Mouse (Mus musculus) 416B (cell line): ENCODE data around the gene Rela.
A peak's percentile ranks its signal among the peaks of the same experiment; 100 is the strongest.
"Not testable (repeated sequence)": the region's sequence is repeated elsewhere in the genome, so short reads cannot be mapped to it uniquely, and the experiment has no call there.

Experiments used
- DNase-seq: peaks from one replicate; pipeline ENCODE4 v3.0.0; 2011; ENCODE audit warnings: low read depth

Rela gene

DNA sequence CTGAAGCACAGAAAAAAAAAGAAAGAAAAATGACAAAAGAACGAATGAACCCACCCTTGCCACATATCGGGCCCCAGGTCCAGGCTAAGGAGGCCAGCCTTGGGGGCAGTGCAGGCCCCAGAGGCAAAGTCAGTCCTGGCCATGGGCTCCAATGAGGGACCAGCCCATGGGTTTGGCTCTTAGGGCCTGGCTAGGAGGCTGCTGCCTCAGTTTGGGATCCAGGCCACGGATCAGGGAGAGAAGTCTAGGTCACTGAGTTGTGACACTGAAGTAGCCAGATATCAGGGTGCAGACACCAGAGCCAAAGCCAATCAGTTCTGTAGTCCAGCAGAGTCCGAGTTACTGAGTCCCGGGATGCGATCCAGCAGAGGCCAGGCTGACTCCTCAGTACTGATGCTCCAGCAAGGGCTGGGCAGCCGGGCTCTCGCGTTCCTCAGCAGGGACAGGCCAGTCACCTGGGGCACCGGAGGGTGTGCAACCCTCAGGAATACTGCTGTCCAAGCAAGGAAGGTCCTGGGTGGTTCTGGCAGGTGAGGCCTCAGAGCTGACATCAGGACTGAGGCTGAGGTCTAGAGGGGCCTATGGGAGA lies 27.5 kb downstream of the Rela start:
- DNase-seq: no peak

DNA sequence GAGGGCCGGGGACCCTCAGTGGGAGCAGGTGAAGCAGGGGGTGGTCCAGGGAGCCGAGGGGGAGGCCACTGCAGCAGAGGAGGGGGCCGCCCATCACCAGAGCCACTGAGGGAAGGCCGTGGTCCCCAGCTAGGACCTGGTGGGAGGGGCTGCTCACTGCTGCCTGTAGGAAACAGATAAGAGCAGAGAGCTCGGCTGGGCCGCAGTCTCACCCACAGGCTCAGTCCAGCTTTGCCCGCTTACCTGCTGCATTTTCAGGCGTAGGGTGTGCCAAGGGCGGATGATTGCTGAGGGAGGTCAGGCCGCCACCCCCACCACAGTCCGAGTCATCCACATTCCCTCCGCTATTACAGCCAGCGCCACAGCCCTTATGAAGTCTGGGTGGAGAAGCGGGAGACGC lies 28.2 kb downstream of the Rela start:
- DNase-seq: peak; percentile 26

DNA sequence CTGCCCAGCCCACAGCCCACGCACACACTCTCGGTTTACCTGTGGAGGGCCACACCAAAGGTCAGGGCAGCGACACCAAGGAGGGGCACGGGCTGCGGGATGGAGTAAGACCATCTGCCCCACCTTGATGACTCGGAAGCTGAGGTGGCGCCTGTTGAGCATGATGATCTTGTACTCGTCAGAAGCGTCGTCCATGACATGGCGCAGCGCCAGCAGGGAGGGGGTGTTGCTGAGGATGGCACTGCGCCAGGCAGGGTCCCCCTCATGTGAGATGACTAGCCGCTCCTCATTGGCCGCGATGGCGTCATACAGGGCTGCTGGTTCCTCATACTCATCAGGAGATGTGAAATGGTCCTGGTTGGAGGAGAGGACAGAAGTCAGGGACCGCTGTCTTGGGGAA lies 29.1 kb downstream of the Rela start:
- DNase-seq: no peak

DNA sequence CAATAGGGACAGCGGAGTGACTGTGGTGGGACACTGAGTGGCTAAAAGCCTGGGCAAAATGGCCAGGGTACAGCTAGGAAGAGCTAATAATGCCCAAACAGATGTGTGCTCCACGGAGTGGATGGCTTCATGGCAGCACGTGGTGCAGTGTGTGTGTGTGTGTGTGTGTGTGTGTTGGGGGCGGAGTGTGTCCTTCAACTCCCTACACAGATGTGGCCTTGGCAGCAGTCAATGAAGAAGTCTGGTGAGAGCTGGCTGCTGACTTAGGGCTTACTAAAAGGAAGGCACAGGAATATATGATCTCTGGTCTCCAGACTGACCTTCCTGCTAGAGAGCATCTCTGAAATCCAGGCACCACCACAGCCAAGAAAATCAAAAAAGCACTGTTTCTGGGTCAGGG lies 31.1 kb downstream of the Rela start:
- DNase-seq: no peak

DNA sequence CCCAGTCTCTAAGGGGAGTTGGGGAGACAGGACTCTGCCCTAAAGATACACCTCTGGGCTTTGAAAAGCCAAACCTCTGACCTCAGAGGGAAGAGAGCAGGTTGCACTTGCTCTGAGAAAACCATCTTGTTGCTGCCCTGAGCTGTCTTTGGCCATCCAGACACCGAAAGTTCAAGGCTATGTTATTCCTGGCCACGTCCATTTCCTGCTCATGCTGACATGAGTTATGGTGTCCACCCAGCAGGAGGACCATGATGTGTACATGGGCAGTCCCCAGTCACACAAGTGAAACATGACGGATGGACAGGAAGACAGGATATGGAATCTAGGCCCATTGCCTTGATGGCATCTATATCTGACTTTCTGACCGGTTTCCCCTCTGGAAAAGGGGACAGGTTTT lies 43.1 kb downstream of the Rela start:
- no peak for DNase-seq

DNA sequence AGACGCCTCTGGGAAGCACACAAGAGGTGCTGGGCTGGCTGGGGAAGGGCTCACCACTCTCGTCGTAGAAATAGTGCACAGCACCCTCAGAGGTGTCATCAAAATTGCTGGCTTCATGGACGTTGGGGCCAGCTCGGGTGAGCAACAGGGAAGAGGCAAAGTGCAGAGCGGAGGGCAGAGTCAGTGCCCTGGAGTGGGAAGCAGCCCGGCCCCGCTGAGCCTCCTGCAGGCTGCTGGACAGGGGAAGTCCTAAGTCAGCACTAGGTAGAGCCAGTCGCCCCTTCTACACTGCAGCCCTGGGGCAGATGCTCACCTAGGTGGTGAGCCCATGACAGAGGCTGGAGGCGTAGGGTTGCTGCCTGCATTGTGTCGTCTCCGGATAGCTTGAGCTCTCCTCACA lies 47.0 kb downstream of the Rela start:
- no peak for DNase-seq

DNA sequence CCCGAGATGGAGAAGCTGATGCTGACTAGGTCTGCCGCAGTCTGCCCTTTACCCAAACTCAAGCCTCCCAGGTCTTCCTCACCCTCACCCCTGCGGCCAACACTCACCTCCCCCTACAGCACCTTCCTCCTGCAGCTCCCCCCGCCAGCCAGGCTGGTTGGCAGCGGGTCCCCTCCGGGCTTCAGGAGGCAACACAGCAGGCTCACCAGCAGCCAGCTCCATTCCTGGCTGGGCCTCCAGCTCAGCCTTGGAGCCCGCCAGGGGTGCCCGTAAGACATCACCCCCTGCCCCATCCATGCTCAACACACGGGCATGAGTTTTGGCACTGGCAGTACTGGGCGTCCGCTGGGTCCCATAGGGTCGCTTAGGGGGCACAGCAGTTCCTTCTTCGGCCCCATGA lies 47.7 kb downstream of the Rela start:
- DNase-seq: no peak

DNA sequence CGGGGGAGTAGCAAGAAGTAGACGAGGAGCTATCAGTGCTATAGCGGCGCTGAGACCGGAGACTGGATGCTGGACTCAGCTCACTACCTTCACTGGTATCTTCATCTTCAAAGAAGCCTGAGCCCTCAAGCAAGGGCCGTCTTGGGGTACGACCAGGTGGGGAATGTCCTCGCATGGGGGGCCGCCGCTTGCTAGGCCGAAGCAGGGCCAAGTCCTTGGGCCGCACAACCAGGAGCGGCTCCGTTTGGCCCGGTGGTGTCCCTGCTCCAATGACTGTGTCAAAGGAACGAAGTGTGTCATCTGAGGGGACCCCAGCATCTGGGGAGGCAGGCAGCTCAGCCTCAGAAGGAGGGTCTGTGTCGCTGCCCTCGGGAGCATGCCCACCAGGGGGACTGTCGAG lies 48.1 kb downstream of the Rela start:
- no peak for DNase-seq

DNA sequence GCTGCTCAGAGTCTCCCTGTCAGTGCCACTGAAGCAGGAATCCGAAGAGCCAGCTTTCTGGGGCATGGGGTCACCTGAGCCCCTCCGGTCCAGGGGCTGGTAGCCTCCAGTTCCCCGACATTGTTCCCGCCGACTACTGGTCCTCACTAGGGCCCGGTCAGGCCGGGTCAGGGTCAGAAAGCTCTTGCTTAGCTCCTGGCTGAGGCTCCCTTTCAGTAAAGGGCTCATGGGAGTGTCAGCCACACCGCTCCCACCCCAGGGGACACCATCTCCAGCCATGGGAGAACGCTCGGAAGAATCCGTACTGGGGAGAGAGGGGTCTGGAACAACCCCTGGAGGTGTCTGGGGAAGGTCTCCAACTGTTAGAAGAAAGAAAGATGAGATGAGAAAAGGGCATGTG lies 48.6 kb downstream of the Rela start:
- no peak for DNase-seq

DNA sequence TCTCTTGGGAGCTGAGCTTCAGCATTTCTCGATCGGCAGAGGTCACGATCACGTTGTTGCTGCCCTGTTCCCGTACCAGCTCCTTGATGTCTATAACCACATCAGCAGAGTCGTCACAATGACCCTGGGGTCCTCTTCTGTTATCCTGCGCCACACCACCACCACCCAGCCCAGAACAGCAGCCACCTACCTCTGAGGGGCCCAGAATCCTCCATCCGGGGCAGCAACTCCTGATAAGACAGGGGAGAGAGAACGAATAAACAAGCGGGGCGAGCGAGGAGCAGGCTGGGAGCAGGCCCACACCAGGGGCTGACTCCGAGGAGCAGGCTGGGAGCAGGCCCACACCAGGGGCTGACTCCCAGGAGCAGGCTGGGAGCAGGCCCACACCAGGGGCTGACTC lies 49.2 kb downstream of the Rela start:
- no peak for DNase-seq

DNA sequence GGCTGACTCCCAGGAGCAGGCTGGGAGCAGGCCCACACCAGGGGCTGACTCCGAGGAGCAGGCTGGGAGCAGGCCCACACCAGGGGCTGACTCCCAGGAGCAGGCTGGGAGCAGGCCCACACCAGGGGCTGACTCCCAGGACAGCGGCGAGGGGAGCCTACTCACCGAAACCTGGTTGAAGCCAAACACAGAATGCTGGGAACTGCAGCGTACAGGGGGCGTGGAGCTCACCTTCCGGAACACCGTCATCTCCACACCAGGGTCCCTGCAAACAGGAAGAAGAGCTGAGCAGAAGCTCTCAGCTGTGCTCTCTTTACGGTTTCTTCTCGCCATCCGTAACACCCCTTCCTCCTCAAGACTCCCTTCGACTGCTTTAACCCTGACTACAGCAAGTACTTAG lies 49.7 kb downstream of the Rela start:
- DNase-seq: not testable (repeated sequence)

DNA sequence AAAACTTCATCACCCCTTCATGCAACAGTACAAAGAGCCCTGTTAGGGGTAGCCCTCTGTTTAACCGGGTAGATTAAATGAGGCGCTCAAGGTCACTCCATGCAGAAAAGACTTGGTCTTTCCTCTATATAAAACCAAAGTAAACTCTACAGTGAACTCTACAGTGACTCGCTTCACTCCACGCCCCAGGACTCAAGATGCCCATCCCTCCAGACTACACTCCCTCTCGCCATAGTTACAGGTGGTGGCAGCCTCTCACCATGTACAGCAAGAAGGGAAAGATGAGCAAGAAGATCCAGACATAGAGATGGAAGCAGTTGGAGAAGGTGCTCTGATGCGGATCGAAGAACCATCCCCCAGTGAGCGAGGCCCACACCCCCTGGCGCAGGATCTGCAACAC lies 50.5 kb downstream of the Rela start:
- no peak for DNase-seq

DNA sequence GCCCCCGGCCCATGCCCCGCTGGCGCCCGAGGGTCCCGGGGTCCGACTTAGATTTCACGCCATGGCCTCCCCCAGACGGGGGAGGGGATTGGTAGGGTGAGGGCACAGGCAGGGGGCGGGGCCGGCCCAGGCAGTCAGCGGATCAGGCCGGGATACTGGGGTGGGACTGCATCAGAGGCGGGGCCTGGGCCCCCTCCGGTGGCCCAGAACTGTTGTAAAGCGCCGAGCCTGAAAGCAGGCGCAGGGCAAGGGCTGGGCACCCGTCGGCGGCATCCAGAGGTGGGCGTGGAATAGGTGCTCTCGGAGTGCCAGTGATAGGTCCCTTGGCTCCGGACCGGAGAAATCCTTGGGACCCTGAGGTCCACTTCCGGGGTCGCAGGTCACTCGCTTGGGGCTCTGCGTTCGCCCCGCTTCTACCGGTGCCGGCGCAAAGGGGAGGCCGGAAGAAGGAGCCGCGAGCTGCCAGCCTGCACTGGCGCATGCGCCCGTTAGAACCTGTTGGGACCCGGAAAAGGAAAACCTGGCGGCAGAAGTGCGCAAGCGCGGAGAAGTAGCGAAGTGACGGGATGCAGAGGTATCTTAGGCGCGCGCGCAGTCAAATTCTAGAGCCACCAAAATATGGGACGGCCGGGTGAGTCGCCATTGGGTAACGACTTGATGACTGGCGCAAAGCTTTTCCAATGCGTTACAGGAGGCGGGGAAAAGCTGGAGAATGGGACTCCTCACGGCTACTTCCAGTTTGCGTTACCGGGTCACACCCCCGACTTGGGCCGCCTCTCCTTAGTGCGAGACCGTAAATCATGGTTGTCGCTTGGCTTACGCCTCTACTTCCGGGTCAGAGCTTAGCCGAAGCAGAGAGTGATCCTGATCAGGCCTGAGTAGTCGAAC lies 51.2 kb downstream of the Rela start, which contains the start of the genes Map3k11 and Pcnx3:
Map3k11 (plus strand) TSS at position 543 of the 888 bp plus-strand sequence.
Pcnx3 (minus strand) TSS at position 709 of the 888 bp plus-strand sequence.
- DNase-seq: peak; percentile 99

DNA sequence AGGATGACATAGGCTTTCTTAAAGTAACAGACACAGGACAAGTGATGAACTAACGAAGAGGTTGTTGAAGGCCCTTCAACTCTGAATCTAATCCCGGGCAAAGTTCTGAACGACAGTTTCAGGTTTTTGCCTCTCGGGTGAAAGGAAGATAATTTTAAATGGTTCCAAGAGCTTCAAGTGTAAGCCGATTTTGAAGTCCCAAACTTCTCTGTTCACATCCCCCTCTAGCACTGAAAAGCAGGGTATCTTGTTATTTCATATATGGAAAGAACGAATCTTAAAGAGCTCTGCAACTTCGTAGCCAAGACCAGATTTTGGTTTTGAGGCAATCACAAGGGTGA lies 51.8 kb downstream of the Rela start:
- no peak for DNase-seq

DNA sequence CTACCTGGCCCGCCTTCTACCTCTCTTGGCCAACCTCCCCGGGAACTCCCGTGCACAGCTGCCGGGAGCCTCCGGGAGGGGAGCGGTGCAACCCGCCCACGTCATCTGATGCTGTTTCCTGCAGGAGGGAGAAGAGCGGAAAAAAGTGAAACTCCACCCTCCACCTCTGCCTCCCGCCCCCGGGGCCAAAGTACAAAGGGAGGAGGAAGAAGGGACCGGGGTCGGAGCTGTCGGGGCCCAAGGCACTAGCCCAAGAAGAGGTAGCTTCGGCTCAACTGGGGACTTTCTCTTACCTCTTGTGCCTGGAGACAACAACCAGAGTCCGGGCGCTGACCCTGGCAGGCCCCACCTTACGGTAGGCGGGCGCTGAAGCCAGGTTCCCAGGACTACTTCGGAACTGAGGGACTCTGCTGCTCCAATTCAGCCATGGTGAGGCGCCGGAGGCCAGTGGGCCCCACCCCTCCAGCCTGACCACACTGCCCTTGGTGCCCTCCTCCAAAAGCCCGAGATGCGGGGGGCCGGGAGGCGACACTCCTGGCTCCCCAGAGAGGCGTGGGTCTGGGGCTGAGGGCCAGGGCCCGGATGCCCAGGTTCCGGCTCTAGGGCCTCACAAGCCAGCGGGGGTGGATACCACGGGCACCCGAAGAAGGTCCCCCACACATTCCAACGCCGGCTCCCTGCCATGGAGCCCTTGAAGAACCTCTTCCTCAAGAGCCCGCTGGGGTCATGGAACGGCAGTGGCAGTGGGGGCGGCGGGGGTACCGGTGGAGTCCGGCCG lies 52.5 kb downstream of the Rela start:
- DNase-seq: peak; percentile 92

DNA sequence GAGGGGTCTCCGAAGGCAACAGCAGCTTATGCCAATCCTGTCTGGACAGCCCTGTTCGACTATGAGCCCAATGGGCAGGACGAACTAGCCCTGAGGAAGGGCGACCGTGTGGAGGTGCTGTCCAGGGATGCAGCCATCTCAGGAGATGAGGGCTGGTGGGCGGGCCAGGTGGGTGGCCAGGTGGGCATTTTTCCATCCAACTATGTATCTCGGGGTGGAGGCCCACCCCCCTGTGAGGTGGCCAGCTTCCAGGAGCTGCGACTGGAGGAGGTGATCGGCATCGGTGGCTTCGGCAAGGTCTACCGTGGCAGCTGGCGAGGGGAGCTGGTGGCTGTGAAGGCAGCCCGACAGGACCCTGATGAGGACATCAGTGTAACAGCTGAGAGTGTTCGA lies 53.1 kb downstream of the Rela start:
- DNase-seq: no peak

DNA sequence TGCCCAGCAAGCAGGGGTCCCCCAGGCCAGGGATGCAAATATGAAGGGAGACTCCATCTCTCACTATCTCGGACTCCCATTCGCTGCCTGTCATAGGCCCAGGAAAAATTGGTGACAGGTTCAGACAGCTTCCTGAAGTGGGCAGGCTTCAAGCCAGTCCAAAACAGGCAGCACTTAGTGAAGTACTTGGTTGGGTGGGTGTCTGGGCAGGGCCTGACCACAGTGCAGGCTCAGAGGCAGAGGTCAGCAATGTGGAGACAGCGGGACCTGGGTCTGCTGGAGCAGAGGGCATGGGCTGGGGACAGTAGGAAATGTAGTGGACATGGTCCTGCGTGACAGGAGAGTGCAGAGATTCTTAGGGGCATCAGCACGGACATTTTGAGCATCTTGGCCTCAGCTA lies 54.3 kb downstream of the Rela start:
- DNase-seq: peak; percentile 31

DNA sequence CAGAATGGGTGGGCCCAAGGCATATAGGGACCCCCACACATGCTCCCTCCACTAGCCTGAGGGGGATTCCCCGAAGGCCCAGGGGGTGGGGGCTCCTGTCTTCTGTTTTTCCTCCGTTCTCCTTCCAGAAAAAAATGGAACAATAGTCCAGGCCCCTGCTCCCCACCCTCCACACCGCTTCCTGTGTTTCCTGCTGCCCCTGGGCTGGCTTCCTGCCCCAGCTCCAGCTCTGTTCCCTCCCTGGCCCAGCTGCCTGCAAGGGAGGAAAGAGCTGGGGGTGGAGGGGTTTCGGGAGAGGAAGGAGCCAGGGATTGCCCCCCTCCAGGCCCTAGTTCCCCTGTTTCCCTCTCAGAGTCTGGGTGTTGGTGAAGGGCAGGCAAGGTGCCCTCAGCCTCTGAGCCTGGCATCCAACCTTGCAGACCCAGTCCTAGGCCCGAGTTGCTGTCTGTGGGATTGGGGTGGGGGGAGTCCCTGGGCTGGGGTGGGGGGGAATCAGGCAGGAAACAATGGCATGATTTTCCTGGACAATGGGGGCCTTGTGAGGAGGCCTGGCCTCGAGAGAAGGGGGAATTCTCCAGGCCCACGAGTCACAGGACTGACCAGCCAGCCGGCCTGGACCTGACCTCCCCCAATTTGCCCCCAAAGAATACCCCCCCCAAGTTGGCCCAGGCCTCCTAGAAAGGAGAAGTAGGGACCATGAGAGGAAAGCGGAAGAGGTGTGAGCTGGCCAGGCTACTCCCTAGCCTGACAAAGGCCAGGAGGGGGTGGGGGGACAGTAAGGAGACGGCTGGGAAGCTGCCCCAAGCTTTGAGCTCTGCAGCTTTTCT lies 55.0 kb downstream of the Rela start:
- peak; percentile 50 for DNase-seq

DNA sequence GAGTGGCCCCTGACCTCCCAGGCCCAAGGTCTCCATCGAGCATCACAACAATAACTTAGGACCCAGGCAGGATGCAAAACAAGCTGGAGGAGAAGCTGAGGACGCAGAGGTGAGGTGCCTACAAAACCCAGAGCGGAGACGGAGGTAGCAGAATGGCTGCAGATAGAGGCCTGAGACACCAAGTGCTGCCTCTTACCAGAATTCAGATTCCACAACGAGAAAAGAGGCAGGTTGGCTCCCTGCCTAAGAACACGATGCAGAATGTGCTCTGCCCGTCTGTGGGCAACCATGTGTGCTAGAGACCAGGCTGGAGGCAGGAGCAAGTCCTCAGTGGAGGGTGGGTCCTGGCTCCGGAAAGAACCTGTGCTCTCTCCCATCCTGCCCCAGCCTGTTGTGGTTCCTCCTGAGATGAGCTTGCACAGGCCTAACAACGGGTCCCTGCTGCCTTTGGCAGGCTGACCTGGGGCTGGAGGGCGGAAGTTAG lies 55.7 kb downstream of the Rela start:
- DNase-seq: no peak

DNA sequence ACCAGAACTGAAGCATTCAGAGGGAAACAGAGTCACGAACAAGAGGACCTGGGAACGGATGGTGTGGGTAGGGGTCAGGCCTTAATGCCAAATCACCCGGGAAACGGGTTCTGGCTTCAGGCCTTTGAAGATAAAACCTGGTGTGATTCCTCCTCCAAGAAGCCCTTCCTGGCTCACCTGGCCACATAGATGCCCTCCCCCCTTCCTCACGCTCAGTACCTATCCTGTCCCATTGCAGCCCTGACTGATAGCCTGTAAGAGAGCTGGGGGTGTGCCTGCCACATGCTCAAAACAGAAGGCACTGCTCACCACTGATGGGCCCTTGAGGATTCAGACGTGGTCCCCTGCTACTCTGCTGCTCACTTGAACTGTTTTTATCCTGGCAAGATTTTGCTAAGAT lies 56.5 kb downstream of the Rela start:
- no peak for DNase-seq

DNA sequence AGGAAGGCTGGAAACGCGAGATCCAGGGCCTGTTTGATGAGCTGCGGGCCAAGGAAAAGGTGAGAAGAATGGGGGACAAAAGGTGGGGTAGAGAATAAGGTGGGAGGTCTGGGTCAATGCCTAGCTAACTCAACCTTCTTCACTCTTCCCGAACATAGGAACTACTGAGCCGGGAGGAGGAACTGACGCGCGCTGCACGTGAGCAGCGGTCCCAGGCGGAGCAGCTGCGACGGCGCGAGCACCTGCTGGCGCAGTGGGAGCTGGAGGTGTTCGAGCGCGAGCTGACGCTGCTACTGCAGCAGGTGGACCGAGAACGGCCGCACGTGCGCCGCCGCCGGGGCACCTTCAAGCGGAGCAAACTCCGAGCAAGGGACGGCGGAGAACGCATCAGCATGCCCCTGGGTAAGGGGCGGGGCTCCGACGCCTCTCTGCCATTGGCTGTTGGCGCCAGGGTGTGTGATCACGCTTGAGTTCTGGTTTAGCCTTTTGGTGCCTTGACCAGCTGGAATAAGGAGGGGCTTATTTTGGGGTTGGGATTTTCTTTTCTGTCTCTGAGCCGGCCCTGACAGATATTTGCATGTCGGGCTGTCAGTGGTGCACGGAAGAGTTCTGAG lies 58.7 kb downstream of the Rela start:
- no peak for DNase-seq
